Mouse (Mus musculus) liver, postnatal 0 days (tissue): ENCODE data around the gene Khk. TPM values are rescaled to one million over a fixed set of nuclear protein-coding genes. Genes with fewer than 3 reads are reported as not detected.

ENCODE experiments used
- ATAC-seq: fragments of 200-750 bp; cut with Nextera tagmentation; 2 replicates; pipeline ENCODE4 v1.8.0; 2017; ENCODE audit warnings: mild to moderate bottlenecking, moderate library complexity
- DNase-seq: peaks from one replicate; pipeline ENCODE4 v3.0.0-alpha.2; 2016
- H3K27ac ChIP-seq: fragments of 300-500 bp; sonication (generic); 2 replicates; pipeline ENCODE4 v1.5.1; 2014; ENCODE audit warnings: antibody characterized with exemption, moderate library complexity, mild to moderate bottlenecking, low read depth
- H3K27me3 ChIP-seq: fragments of 300-500 bp; sonication (generic); 2 replicates; pipeline ENCODE4 v1.6.1; 2014; ENCODE audit warnings: low read length, control low read depth, mixed read lengths; ENCODE audit not compliant: insufficient read depth
- H3K36me3 ChIP-seq: fragments of 300-500 bp; sonication (generic); replicated peaks from 2 replicates; pipeline ENCODE4 v1.6.1; 2014; ENCODE audit warnings: mild to moderate bottlenecking, control low read depth, low read length, moderate library complexity, mixed read lengths; ENCODE audit not compliant: insufficient read depth
- H3K4me1 ChIP-seq: fragments of 300-500 bp; sonication (generic); 2 replicates; pipeline ENCODE4 v1.6.1; 2014; ENCODE audit warnings: antibody characterized with exemption, mild to moderate bottlenecking, control low read depth; ENCODE audit not compliant: insufficient read depth
- H3K4me2 ChIP-seq: fragments of 300-500 bp; sonication (generic); 2 replicates; pipeline ENCODE4 v1.6.1; 2014; ENCODE audit warnings: low read depth, mild to moderate bottlenecking, low read length, moderate library complexity, mixed read lengths
- H3K4me3 ChIP-seq: fragments of 300-500 bp; sonication (generic); 2 replicates; pipeline ENCODE4 v1.5.1; 2014; ENCODE audit warnings: low read depth, low read length
- H3K9ac ChIP-seq: fragments of 300-500 bp; sonication (generic); replicated peaks from 2 replicates; pipeline ENCODE4 v1.6.1; 2014; ENCODE audit warnings: mild to moderate bottlenecking, moderate library complexity
- H3K9me3 ChIP-seq: fragments of 300-500 bp; sonication (generic); 2 replicates; pipeline ENCODE4 v1.6.1; 2016; ENCODE audit warnings: mild to moderate bottlenecking, control low read depth, low read length, mixed read lengths
- CTCF ChIP-seq: sonication (generic); IDR thresholded peaks from 2 replicates; pipeline ENCODE4 v1.5.1; 2016; ENCODE audit warnings: antibody characterized with exemption, low read depth
- EP300 ChIP-seq: IDR thresholded peaks from 2 replicates; pipeline ENCODE4 v1.6.1; 2016; ENCODE audit warnings: antibody characterized with exemption, low read depth, mild to moderate bottlenecking
- WGBS: fragments of 180-500 bp; shearing (Covaris S2); extraction: QIAGEN DNeasy Blood & Tissue Kit; methylation state at CpG from one replicate; pipeline ENCODE4 v1.1.7; 2014; ENCODE audit not compliant: insufficient replicate concordance; 5-methylcytosine and 5-hydroxymethylcytosine counted together
- polyA plus RNA-seq: library from polyadenylated mRNA; unstranded; fragments of >200 nt; fragmentation: Nextera tagmentation; extraction: Ambion mirVana; gene quantifications from 2 replicates; pipeline ENCODE4 v1.2.1, GENCODE M21; 2015

Khk gene
- polyA plus RNA-seq, 1 experiment from 2014 or later = 56.9 TPM

DNA sequence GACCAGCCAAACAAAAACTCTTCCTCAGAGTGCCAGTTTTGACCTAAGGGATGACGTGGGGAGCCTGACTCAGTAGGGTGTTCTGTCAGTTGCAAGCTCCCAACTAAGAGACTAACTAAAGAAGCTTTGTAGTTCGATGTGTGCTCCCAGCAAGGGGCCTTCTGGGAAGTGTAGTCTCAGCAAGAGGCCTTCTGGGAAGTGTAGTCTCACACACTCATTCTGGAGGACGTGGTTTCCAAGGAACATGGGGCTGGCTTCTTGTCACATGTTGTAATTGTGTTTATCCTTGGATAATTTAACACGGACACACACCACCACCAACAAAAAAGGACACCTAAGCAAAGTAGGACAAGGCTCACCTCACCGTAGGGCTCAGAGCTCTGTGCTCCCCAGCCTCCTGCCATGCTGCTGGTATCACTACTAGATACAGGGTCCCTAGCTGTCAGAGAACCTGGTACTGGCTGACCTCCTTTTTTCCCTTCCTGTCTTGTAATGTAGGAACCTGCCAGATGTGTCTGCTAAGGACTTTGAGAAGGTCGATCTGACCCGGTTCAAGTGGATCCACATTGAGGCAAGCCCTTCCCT lies 6.8 kb downstream of the Khk start:
- Histone ChIP-seq H3K36me3 (peaks cover 6% of the 10 kb centered on the region; the same call in 1 of the 2 replicates), H3K4me3 (no peak overlapping the region), H3K27ac (no peak overlapping the region), H3K4me2 (0 out of 2 replicates have a peak overlapping the region, but pooled peaks have one; percentile 7), H3K9ac (no peak overlapping the region), H3K27me3 (no peaks in the 10 kb centered on the region), H3K4me1 (peaks cover 7% of the 10 kb centered on the region), H3K9me3 (no peaks in the 10 kb centered on the region)
- peak; percentile 30; the same call in 1 of the 2 replicates for ATAC-seq
- TF ChIP-seq CTCF (no peak), EP300 (no peak)
- no peak for DNase-seq
- WGBS = 50% methylated on average over 7 of the region's 7 CpGs

DNA sequence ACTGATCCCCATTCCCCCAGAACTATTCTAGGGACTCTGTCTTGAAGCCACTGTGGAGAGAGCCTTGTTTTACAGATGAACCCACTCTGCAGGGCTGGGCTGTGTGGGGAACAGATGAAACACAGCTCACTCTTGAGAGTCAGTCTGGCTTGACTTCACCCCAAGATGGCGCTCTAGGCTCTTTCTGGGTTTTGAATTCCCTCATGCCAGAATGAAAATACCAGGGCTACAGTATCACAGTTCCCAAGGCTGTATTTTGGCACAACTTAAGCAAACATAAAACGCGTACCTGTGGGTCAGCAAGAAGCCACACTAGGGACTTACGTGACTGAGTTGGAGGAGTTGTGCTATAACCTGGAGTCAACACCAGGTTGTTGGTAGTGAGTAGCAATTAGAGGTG lies 8.9 kb downstream of the Khk start:
- no peaks in the 10 kb centered on the region for H3K27me3 ChIP-seq
- WGBS = 51% methylated on average over 4 of the region's 4 CpGs
- no peak overlapping the region for H3K4me2 ChIP-seq
- H3K4me1 ChIP-seq = no peaks in the 10 kb centered on the region; the same call in 1 of the 2 replicates
- H3K4me3 ChIP-seq = no peak overlapping the region
- H3K9me3 ChIP-seq = no peaks in the 10 kb centered on the region
- DNase-seq (peak; percentile 72), ATAC-seq (no peak)
- TF ChIP-seq CTCF (peak; percentile 73), EP300 (no peak)
- H3K27ac ChIP-seq = no peak overlapping the region
- H3K36me3 ChIP-seq = peaks cover 6% of the 10 kb centered on the region; the same call in 1 of the 2 replicates
- no peak overlapping the region for H3K9ac ChIP-seq

DNA sequence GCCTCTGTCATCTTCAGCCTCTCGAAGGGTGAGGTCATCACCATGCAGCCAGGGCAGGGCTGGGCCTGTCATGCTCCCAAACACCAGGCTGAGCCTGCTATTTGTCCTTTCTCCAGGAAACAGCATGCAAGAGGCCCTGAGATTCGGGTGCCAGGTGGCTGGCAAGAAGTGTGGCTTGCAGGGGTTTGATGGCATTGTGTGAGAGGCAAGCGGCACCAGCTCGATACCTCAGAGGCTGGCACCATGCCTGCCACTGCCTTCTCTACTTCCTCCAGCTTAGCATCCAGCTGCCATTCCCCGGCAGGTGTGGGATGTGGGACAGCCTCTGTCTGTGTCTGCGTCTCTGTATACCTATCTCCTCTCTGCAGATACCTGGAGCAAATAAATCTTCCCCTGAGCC lies 9.6 kb downstream of the Khk start:
- TF ChIP-seq CTCF = no peak
- TF ChIP-seq EP300 = no peak
- peaks cover 6% of the 10 kb centered on the region; the same call in 1 of the 2 replicates for H3K36me3 ChIP-seq
- H3K9ac ChIP-seq = no peak overlapping the region
- H3K9me3 ChIP-seq = no peaks in the 10 kb centered on the region
- DNase-seq (no peak), ATAC-seq (no peak)
- 78% methylated on average over 6 of the region's 6 CpGs for WGBS
- H3K4me2 ChIP-seq = no peak overlapping the region
- H3K27me3 ChIP-seq = no peaks in the 10 kb centered on the region
- H3K4me1 ChIP-seq = no peaks in the 10 kb centered on the region; the same call in 1 of the 2 replicates
- no peak overlapping the region for H3K27ac ChIP-seq
- no peak overlapping the region for H3K4me3 ChIP-seq

DNA sequence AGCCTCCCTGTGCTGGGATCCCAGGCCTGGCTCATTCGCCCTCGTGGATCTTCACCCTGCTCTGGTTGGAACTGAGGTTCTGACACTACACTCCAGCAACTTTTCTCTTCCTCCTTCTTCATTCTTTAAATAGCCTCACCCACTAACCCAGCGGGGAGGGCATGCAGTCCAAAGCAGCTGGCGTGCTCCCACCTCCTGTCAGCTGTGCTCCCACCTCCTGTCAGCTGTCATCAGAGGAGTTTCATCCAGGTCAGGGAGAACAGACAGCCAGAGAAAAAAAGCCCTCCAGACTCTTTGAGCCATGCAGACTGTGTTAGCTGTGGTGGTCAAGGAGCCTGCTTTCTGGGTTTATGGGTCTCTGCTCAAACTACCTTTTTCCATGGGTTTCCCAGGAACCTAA lies 10.1 kb downstream of the Khk start:
- 68% methylated on average over 4 of the region's 4 CpGs for WGBS

DNA sequence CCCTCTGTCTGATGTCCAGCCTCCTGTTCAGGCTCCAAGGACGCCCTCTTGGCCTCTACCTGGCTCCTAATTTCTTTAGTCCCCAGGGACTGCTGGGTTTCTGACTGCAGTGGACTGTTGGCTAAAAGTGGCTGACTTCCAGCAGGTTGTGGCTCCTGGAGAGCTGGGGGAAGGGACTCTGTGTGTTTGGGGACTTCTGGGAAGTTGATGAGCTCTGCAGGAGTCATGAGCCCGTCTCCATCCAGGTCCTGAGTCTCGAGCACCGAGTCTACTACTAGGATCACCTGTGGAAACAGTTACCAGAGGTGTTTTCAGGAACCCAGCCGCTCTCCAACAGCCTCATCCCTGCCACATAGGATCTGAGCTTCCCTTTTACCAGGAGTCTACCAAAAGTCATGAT lies 12.5 kb downstream of the Khk start:
- no peak for DNase-seq
- Histone ChIP-seq H3K4me1 (no peaks in the 10 kb centered on the region), H3K27ac (no peak overlapping the region), H3K4me2 (no peak overlapping the region), H3K27me3 (no peaks in the 10 kb centered on the region), H3K9me3 (no peaks in the 10 kb centered on the region), H3K36me3 (peaks cover 2% of the 10 kb centered on the region; the same call in 1 of the 2 replicates), H3K9ac (no peak overlapping the region), H3K4me3 (no peak overlapping the region)
- ATAC-seq = no peak
- no peak for TF ChIP-seq EP300
- no peak for TF ChIP-seq CTCF
- WGBS = 71% methylated on average over 5 of the region's 5 CpGs

More for the DNA sequence above, 10.1 kb downstream of the Khk start:
- H3K4me3 ChIP-seq = no peak overlapping the region
- no peaks in the 10 kb centered on the region for H3K27me3 ChIP-seq
- no peaks in the 10 kb centered on the region; the same call in 1 of the 2 replicates for H3K4me1 ChIP-seq
- DNase-seq = no peak
- no peak overlapping the region for H3K4me2 ChIP-seq
- H3K27ac ChIP-seq = no peak overlapping the region
- TF ChIP-seq EP300 (no peak), CTCF (no peak)
- no peak overlapping the region for H3K9ac ChIP-seq
- H3K36me3 ChIP-seq = peaks cover 6% of the 10 kb centered on the region; the same call in 1 of the 2 replicates
- no peak for ATAC-seq
- no peaks in the 10 kb centered on the region for H3K9me3 ChIP-seq

DNA sequence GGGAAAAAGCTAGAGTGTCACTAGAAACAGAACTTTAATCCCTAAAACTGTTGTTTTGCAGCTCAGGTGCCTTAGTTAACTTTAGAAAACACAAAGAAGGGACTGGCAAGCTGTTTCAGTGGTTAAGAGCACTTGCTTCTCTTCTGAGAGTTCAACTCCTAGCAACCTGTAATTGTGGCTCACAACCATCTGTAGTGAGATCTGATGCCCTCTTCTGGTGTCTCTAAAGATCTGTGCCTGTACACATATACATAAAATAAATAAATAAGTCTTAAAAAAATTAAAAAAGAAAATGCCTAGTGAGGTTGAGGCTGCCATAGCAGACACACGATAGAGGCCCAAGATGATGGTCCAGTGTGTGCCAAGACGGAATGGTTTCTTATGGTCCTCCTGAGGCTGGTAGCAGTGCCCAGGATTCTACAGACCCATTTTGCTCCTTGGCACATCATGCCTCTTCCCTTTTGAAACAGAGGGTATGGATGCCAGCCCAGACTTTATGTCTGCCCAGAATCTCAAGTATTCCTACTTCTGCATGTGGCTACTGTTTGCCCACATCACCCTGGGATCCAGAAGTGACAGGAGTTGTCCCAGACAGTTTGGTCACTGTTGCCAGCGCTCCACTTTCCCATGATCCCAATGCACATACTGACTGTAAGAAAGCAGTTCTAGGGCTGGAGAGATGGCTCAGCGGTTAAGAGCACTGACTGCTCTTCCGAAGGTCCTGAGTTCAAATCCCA lies 13.7 kb downstream of the Khk start:
- 80% methylated on average over 5 of the region's 5 CpGs for WGBS
- no peak overlapping the region for H3K4me2 ChIP-seq
- H3K27ac ChIP-seq = no peak overlapping the region
- ATAC-seq (no peak), DNase-seq (no peak)
- TF ChIP-seq EP300 (no peak), CTCF (peak; percentile 24; the same call in 1 of the 2 replicates)
- 0 out of 2 replicates have a peak, but pooled peaks cover 2% of the 10 kb centered on the region for H3K36me3 ChIP-seq
- H3K9ac ChIP-seq = no peak overlapping the region
- no peaks in the 10 kb centered on the region for H3K9me3 ChIP-seq
- no peaks in the 10 kb centered on the region for H3K4me1 ChIP-seq
- no peaks in the 10 kb centered on the region for H3K27me3 ChIP-seq
- no peak overlapping the region for H3K4me3 ChIP-seq
